Mouse (Mus musculus) E14TG2a.4 (cell line): ENCODE measurements at regions not wholly inside any gene's neighbourhood (a gene's known extent, or its start where the extent isn't known, plus 50 kb on each side); places are given as distances from the start of the nearest gene placed in this dataset.

Source experiments
- H3K27me3 ChIP-seq: 2 replicates; pipeline ENCODE4 v1.6.1; 2014; ENCODE audit warnings: low read length, control low read depth; ENCODE audit not compliant: insufficient read depth
- H3K36me3 ChIP-seq: 2 replicates; pipeline ENCODE4 v1.6.1; 2014; ENCODE audit warnings: low read length, control low read depth; ENCODE audit not compliant: insufficient read depth
- H3K4me1 ChIP-seq: replicated peaks from 2 replicates; pipeline ENCODE4 v1.6.1; 2014; ENCODE audit warnings: low read depth, low read length, control low read depth
- H3K4me3 ChIP-seq: replicated peaks from 2 replicates; pipeline ENCODE4 v1.5.1; 2014; ENCODE audit warnings: mild to moderate bottlenecking, low read length
- H3K9me3 ChIP-seq: 2 replicates; pipeline ENCODE4 v1.6.1; 2014; ENCODE audit warnings: low read length, control low read depth
- CTCF ChIP-seq: conservative IDR thresholded peaks from 2 replicates; pipeline ENCODE4 v1.5.1; 2014; ENCODE audit warnings: low read length
- NANOG ChIP-seq: IDR thresholded peaks from 2 replicates; pipeline ENCODE4 v1.6.1; 2014; ENCODE audit warnings: borderline replicate concordance, low read length, mixed read lengths
- POU5F1 ChIP-seq: IDR thresholded peaks from 2 replicates; pipeline ENCODE4 v1.6.1; 2014; ENCODE audit warnings: low read length, borderline replicate concordance

DNA sequence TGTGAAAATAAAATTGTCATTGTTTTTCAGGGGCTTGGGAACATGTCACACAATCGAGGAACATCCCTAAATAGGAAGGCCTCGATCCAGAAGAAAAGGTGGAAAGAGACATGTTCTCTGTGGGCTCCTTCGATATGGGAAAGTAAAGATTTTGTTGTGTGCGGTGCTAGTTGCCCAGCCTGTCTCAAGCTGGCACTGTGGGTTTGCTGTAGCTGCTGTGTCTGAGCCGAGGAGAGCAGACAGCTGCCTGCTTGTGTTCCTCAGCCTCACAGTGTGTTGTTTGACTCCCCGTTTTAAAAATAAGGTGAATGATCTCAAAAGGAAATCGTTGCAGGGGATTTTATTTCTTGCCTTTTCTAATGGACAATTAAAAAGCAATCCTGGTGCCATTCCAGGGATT is 64.4 kb upstream of the Zeb2 start:
- H3K36me3 ChIP-seq = no peaks in the 10 kb centered on the region
- H3K9me3 ChIP-seq = no peaks in the 10 kb centered on the region
- peaks cover 6% of the 10 kb centered on the region; the same call in 1 of the 2 replicates for H3K27me3 ChIP-seq
- H3K4me1 ChIP-seq = peaks cover 8% of the 10 kb centered on the region; the same call in 1 of the 2 replicates
- no peak for TF ChIP-seq NANOG
- TF ChIP-seq POU5F1 = no peak
- TF ChIP-seq CTCF = no peak
- no peak overlapping the region for H3K4me3 ChIP-seq

DNA sequence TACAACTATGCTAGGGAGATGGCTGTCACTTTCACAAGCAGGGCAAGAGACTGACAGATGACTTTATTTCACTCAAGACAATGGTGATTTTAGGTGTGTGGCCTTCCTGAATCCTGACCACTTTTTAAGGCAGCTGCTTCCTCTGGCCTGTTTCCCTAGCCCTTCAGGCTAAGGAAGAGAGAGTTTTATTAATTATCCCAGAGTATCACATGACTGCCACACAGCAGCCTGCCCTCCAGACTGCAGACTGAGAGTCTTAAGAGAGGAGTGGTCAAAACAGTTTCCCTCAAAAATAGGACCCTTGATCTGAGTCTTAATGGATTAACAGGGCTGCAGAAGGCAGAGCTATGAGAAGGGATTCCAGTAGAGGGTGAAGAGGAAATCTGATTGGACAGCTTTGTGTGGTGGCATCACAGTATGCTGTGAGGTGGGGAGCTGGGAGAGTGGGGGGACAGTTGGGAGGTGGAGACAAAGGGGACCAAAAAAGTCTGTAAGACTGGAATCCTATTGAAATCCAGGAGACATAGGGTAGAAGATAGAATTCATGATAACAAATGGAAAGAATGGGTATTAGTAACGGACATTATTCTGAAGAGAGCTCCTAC is 61.8 kb upstream of the Zeb2 start:
- Histone ChIP-seq H3K27me3 (0 out of 2 replicates have a peak, but pooled peaks cover 3% of the 10 kb centered on the region), H3K4me1 (no peaks in the 10 kb centered on the region), H3K36me3 (no peaks in the 10 kb centered on the region), H3K9me3 (peaks cover 3% of the 10 kb centered on the region), H3K4me3 (no peak overlapping the region)
- TF ChIP-seq NANOG (no peak), POU5F1 (no peak), CTCF (no peak)

DNA sequence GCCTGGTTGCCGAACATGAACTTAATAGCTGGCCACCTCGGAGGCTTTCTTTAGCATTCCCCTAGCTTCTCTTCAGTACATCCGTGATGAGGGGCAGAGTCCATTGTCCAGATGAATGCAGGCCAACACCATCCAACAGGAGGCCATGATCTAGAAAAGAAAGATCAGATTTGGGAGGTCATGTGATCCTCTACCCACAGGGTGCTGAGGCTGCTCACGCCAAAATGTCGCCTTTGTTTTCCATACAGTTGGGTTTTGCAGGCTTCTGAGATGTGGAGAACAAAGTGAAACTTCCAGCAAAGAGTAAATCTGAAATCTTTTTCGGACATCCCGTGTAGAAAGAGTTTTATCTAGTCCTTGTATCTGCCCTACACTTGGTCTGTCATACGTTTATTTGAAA is 55.2 kb upstream of the Zeb2 start:
- H3K27me3 ChIP-seq = peaks cover 2% of the 10 kb centered on the region; the same call in 1 of the 2 replicates
- no peak overlapping the region for H3K4me3 ChIP-seq
- no peaks in the 10 kb centered on the region for H3K36me3 ChIP-seq
- H3K9me3 ChIP-seq = peaks cover 3% of the 10 kb centered on the region
- TF ChIP-seq POU5F1 (no peak), CTCF (no peak), NANOG (no peak)
- H3K4me1 ChIP-seq = peaks cover 5% of the 10 kb centered on the region; the same call in 1 of the 2 replicates

DNA sequence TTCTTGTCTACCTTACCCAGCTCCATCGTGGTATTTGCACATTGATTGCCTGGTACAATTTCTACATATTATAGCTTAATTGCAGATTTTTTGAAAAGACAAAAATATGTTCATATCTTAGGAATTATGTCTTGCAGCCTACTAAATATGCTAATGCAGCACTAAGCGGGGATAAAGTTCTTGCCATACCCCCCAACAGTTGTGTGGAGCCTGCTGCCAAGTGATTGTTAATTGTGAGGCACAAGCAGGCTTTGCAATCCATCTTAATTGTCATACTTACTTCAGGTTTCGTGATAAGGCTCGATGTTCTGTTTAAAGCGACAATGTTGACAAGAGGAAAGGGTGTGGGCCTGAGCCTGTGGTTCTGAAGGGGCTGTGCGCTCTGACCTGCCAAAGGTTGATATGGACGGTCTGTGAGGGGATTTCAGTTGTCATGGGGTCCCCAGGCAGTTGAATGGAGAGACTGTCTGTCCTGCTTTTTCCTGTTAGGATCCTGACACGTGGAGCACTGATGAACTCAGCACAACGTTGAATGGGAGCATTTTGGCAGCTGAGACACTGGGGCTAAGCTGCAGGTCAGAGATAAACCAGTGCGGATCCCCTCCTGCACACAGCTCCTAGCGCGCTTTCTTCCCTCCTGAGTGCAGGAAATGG is 54.5 kb upstream of the Zeb2 start:
- no peak overlapping the region for H3K4me3 ChIP-seq
- TF ChIP-seq NANOG (no peak), POU5F1 (no peak), CTCF (no peak)
- H3K4me1 ChIP-seq = peaks cover 5% of the 10 kb centered on the region; the same call in 1 of the 2 replicates

DNA sequence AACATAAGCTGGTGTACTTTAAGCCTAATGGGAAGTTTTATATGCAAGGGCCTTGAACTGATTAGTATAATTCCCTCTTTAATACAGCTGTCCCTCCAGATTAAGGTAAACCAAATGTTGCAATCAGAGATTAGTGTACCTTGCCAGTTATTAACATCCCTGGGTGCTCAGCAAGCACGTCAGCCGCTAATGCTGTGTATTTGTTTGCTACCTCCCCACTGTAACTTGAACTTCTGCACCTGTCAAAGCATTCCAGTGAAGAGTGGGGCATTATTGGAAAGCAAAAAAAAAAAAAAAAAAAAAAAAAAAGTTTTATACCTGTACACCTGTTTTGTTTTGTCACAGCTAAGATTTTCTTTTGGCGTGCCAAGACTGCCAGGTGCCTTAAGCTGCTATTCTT is 53.1 kb upstream of the Zeb2 start:
- Histone ChIP-seq H3K9me3 (peaks cover under 1% of the 10 kb centered on the region), H3K4me1 (peaks cover 5% of the 10 kb centered on the region; the same call in 1 of the 2 replicates), H3K36me3 (no peaks in the 10 kb centered on the region), H3K4me3 (no peak overlapping the region), H3K27me3 (peaks cover 2% of the 10 kb centered on the region; the same call in 1 of the 2 replicates)
- TF ChIP-seq POU5F1 = no peak
- TF ChIP-seq NANOG = no peak
- TF ChIP-seq CTCF = no peak

More for the DNA sequence above, 54.5 kb upstream of the Zeb2 start:
- H3K27me3 ChIP-seq = peaks cover 2% of the 10 kb centered on the region; the same call in 1 of the 2 replicates
- no peaks in the 10 kb centered on the region for H3K36me3 ChIP-seq
- H3K9me3 ChIP-seq = peaks cover 3% of the 10 kb centered on the region

DNA sequence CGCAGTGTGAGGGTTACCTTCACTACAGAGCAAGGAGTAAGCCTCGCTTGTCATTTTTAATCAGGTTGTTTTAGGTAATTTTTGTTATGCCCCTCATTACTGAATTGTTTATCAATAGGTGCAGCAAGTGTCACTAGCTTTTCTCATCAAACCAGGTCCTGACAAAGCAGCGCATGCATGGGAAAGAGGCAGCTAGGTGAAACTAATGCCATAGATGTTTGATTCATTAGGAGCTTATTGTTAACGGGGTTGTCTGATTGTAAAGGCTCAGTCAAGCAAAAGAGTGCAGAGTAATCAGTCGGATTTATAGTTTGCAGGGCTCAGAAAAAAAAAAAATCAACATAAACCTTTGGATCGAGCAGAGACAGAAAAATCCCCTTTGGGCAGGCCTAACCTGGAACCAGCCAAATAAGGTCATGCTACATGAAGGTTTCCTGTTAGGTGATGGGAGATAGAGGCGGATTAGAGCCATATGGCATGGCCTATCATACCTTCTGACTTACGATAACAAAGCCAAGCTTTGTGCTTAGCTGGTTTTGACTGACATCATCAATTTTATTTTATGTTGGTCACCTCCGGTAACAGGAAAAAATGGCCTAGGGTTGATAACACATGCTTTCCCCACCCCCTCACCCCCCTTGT is 52.4 kb upstream of the Zeb2 start:
- Histone ChIP-seq H3K4me1 (peaks cover 5% of the 10 kb centered on the region; the same call in 1 of the 2 replicates), H3K4me3 (no peak overlapping the region), H3K36me3 (no peaks in the 10 kb centered on the region), H3K27me3 (peaks cover 2% of the 10 kb centered on the region; the same call in 1 of the 2 replicates), H3K9me3 (no peaks in the 10 kb centered on the region)
- TF ChIP-seq POU5F1 (no peak), CTCF (no peak), NANOG (no peak)

DNA sequence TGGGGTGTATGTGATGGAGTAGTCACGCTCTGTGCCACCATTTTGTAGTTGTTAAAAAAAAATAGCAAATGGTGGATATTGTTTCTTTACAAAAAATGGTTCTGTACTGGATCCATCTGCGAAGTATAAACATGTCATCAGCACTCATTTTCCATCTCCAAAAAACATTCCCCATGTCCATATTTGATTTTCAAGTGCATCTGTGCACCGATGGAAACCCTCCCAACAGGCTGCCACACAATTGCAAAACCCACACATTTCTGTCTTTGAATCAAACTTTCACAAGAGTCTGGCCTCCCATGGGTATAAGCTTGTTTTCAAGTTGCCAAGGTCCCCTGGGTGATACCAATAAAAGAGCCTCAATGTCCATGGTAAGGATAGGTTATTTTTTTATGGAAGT is 51.4 kb upstream of the Zeb2 start:
- TF ChIP-seq CTCF = no peak
- no peak for TF ChIP-seq POU5F1
- no peak for TF ChIP-seq NANOG
- Histone ChIP-seq H3K4me1 (peaks cover 5% of the 10 kb centered on the region; the same call in 1 of the 2 replicates), H3K36me3 (no peaks in the 10 kb centered on the region), H3K4me3 (no peak overlapping the region), H3K9me3 (no peaks in the 10 kb centered on the region), H3K27me3 (peaks cover 2% of the 10 kb centered on the region; the same call in 1 of the 2 replicates)
